Mouse (Mus musculus): ENCODE results near the gene Gm20388. TPM values are rescaled to one million over a fixed set of nuclear protein-coding genes. Genes with fewer than 3 reads are reported as not detected.

Gene Gm20388
- polyA plus RNA-seq, 1 experiment from 2014 or later: not detected

- WGBS: 40% methylated on average over 3 of the region's 3 CpGs
- Histone ChIP-seq H3K4me2 (ENCODE audit: low read depth, low read length) (no peak overlapping the region), H3K27me3 (ENCODE audit: control insufficient read depth, insufficient read depth, low read depth, low read length) (no peaks in the 10 kb centered on the region), H3K36me3 (ENCODE audit: control insufficient read depth, insufficient read depth, low read length) (no peaks in the 10 kb centered on the region), H3K4me3 (ENCODE audit: low read length) (no peak overlapping the region), H3K27ac (ENCODE audit: low read length) (no peak overlapping the region), H3K9me3 (ENCODE audit: control insufficient read depth, low read length) (no peaks in the 10 kb centered on the region), H3K4me1 (replicated peaks; ENCODE audit: control insufficient read depth, insufficient read depth, low read length) (no peaks in the 10 kb centered on the region), H3K9ac (ENCODE audit: low read length) (no peak overlapping the region)
- ATAC-seq (ENCODE audit: low read depth): no peak
Observed at GRCm38 (mm10) chr8:121462092-121462491, 1551.5 kb downstream of the Gm20388 start.

DNA sequence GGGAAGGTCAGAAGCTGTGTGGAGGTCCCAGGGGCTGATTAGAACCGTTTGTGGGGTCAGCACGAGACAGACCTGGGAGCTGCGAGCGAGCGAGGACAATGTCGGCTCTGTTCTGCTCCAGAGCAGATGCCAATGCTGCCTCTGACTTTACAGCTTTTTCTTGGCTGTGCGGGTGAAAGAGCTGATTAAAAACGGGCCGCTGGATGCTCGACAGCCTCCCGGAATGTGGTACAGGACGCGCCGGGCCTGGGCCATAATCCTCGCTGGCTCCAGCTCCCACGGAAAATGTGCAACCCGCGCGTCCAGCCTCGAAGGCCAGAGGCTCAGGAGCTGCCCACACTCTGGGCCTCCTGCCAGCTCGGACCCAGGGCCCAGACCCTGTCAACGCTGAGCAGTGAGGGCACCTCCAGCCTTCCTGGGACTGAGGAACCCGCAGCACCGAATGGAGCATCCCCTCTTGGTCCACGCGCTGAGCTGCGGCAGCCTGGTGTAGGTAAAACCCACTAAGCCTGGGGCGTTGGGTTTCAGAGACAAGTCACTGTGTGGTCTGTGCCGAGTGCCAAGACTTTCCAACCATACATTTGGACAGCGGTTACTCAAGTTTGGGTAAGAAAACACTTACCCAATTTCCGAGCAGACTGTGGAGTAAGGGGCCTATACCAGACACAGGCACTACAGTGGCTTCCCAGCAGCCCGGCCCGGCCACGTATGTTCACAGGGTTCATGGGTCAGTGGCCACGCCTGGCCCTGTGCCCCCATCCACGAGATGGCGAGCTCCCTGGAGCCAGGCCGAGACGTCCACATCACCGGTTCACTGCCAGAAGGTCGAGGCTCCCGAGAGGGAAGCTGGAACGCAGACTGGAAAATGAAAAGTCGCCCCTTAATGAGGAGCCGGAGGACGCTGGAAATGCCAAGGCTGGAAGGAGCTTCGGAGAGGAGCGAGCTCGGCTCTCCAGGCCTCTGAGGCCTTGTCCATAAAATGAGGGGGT lies 1557.7 kb downstream of the Gm20388 start:
- Histone ChIP-seq H3K4me1 (replicated peaks; ENCODE audit: control insufficient read depth, insufficient read depth, low read length) (0 out of 2 replicates have a peak, but pooled peaks cover 2% of the 10 kb centered on the region), H3K4me3 (ENCODE audit: low read length) (no peak overlapping the region), H3K27ac (ENCODE audit: low read length) (peak overlapping the region; percentile 63), H3K9me3 (ENCODE audit: control insufficient read depth, low read length) (no peaks in the 10 kb centered on the region), H3K27me3 (ENCODE audit: control insufficient read depth, insufficient read depth, low read depth, low read length) (no peaks in the 10 kb centered on the region), H3K4me2 (ENCODE audit: low read depth, low read length) (no peak overlapping the region), H3K36me3 (ENCODE audit: control insufficient read depth, insufficient read depth, low read length) (no peaks in the 10 kb centered on the region), H3K9ac (ENCODE audit: low read length) (no peak overlapping the region)
- 68% methylated on average over 49 of the region's 49 CpGs for WGBS
- peak; percentile 57 for ATAC-seq (ENCODE audit: low read depth)

DNA sequence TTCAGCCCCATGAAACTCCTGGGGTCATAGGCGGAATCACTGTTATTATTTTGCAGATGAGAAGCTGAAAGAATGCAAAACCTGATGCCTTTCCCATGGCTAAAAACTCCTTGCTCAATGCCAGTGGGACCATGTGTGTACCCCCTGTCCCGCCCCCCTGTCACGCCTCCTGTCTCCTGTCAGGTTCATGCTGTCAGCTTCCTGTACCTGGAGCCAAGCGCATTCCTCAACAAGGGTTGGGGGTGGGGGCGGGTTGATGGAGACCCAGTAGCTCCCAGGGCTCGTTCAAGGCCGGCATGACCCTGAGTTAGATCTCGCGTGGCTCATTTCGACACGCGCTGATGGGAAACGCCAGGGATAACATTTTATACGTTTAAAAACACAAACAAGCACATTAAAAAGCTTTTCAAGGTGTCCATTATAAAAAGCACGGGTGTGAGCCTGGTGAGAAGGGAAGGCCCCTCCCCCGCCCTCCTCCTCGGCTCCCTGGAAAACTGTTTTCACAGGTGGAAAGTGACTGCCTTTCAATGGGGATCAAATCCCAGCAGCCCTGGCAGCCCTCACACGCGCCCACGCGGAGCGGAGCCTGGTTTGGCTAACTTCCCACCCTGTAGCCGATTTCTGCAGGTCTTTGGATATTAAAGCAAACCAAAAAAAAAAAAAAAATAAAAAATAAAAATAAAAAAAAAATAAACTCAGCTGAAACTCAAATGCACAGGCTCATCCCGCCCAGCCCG lies 1563.7 kb downstream of the Gm20388 start:
- H3K4me3 ChIP-seq (ENCODE audit: low read length): no peak overlapping the region; the same call in none of the 2 replicates
- no peak for ATAC-seq (ENCODE audit: low read depth)
- H3K4me2 ChIP-seq (ENCODE audit: low read depth, low read length): peak overlapping the region; percentile 46
- peaks cover 2% of the 10 kb centered on the region; the same call in 1 of the 2 replicates for H3K27me3 ChIP-seq (ENCODE audit: control insufficient read depth, insufficient read depth, low read depth, low read length)
- no peak overlapping the region for H3K27ac ChIP-seq (ENCODE audit: low read length)
- H3K36me3 ChIP-seq (ENCODE audit: control insufficient read depth, insufficient read depth, low read length): no peaks in the 10 kb centered on the region
- H3K4me1 ChIP-seq (replicated peaks; ENCODE audit: control insufficient read depth, insufficient read depth, low read length): peaks cover 5% of the 10 kb centered on the region; the same call in 1 of the 2 replicates
- H3K9ac ChIP-seq (ENCODE audit: low read length): no peak overlapping the region
- H3K9me3 ChIP-seq (ENCODE audit: control insufficient read depth, low read length): no peaks in the 10 kb centered on the region
- 8% methylated on average over 25 of the region's 25 CpGs for WGBS

GRCm38 (mm10) chr8:121474898-121475284 lies 1564.2 kb downstream of the Gm20388 start:
- Histone ChIP-seq H3K4me2 (ENCODE audit: low read depth, low read length) (peak overlapping the region; percentile 46), H3K27me3 (ENCODE audit: control insufficient read depth, insufficient read depth, low read depth, low read length) (peaks cover 2% of the 10 kb centered on the region; the same call in 1 of the 2 replicates), H3K9ac (ENCODE audit: low read length) (no peak overlapping the region), H3K36me3 (ENCODE audit: control insufficient read depth, insufficient read depth, low read length) (no peaks in the 10 kb centered on the region), H3K4me3 (ENCODE audit: low read length) (no peak overlapping the region; the same call in none of the 2 replicates), H3K9me3 (ENCODE audit: control insufficient read depth, low read length) (no peaks in the 10 kb centered on the region), H3K27ac (ENCODE audit: low read length) (no peak overlapping the region), H3K4me1 (replicated peaks; ENCODE audit: control insufficient read depth, insufficient read depth, low read length) (peaks cover 5% of the 10 kb centered on the region; the same call in 1 of the 2 replicates)
- ATAC-seq (ENCODE audit: low read depth): 0 out of 2 replicates have a peak, but pooled peaks have one; percentile 21
- WGBS: 6% methylated on average over 17 of the region's 18 CpGs

DNA sequence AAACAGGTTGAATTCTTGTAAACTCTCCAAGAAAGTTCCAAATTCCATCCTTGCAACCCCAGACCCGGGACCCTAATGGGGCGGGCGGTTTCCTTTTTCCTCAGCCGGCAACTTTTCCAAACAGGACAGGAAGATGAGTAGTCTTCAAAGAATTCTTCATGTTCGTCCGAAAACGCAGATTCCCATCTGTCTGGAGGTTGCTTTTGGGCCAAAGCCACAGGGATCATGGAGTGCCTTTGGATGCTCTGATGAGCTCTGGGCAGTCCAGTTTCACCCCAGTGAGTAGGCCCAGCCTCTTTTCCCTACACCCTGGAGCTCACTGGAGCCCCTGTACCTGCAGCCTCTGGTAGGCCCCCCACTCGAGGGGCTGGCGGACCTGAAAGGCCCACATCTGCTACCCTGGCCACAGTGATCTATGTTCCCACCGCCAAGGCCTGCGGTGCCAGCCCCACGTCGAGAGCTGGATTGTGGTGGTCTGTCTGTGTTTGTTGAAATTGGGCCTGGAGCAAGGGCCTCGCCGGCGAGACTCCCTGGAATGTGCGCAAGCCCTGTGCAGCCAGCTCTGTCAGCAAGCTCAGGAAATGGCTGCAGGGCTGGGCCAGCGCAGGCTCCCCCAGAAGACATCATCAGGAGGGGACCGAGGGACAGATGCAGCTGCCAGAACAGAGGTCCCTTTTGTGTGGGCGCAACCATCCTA lies 1567.4 kb downstream of the Gm20388 start:
- Histone ChIP-seq H3K4me1 (replicated peaks; ENCODE audit: control insufficient read depth, insufficient read depth, low read length) (peaks cover 12% of the 10 kb centered on the region; the same call in 1 of the 2 replicates), H3K9me3 (ENCODE audit: control insufficient read depth, low read length) (no peaks in the 10 kb centered on the region), H3K4me3 (ENCODE audit: low read length) (no peak overlapping the region), H3K4me2 (ENCODE audit: low read depth, low read length) (no peak overlapping the region), H3K27ac (ENCODE audit: low read length) (peak overlapping the region; percentile 46; the same call in 1 of the 2 replicates), H3K9ac (ENCODE audit: low read length) (0 out of 2 replicates have a peak overlapping the region, but pooled peaks have one; percentile 18), H3K36me3 (ENCODE audit: control insufficient read depth, insufficient read depth, low read length) (no peaks in the 10 kb centered on the region), H3K27me3 (ENCODE audit: control insufficient read depth, insufficient read depth, low read depth, low read length) (peaks cover 2% of the 10 kb centered on the region; the same call in 1 of the 2 replicates)
- ATAC-seq (ENCODE audit: low read depth): 0 out of 2 replicates have a peak, but pooled peaks have one; percentile 17
- 40% methylated on average over 20 of the region's 20 CpGs for WGBS

DNA sequence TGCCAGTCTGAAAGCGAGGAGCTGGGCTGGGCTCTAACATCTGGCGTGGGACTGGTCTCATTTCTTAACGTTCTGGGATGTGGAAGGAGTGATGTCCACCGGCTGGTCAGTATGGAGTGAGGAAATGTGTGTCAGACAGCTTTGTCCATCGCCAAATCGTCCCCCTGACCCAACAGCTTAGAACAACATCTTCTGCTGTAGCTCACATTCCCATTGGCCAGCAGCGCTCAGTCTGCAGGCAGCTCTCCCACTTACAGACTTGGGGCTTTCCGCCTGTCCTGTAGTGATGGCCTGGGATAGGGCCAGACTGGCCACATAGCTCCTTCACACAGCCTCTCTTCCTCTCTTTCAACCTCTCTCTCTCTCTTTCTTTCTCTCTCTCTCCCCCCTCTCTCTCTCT lies 1568.5 kb downstream of the Gm20388 start:
- H3K27me3 ChIP-seq (ENCODE audit: control insufficient read depth, insufficient read depth, low read depth, low read length): no peaks in the 10 kb centered on the region
- H3K4me1 ChIP-seq (replicated peaks; ENCODE audit: control insufficient read depth, insufficient read depth, low read length): peaks cover 11% of the 10 kb centered on the region; the same call in 1 of the 2 replicates
- H3K36me3 ChIP-seq (ENCODE audit: control insufficient read depth, insufficient read depth, low read length): no peaks in the 10 kb centered on the region
- ATAC-seq (ENCODE audit: low read depth): no peak
- H3K4me3 ChIP-seq (ENCODE audit: low read length): no peak overlapping the region
- H3K9ac ChIP-seq (ENCODE audit: low read length): no peak overlapping the region
- 61% methylated on average over 8 of the region's 8 CpGs for WGBS
- no peaks in the 10 kb centered on the region for H3K9me3 ChIP-seq (ENCODE audit: control insufficient read depth, low read length)
- no peak overlapping the region for H3K4me2 ChIP-seq (ENCODE audit: low read depth, low read length)
- no peak overlapping the region for H3K27ac ChIP-seq (ENCODE audit: low read length)

DNA sequence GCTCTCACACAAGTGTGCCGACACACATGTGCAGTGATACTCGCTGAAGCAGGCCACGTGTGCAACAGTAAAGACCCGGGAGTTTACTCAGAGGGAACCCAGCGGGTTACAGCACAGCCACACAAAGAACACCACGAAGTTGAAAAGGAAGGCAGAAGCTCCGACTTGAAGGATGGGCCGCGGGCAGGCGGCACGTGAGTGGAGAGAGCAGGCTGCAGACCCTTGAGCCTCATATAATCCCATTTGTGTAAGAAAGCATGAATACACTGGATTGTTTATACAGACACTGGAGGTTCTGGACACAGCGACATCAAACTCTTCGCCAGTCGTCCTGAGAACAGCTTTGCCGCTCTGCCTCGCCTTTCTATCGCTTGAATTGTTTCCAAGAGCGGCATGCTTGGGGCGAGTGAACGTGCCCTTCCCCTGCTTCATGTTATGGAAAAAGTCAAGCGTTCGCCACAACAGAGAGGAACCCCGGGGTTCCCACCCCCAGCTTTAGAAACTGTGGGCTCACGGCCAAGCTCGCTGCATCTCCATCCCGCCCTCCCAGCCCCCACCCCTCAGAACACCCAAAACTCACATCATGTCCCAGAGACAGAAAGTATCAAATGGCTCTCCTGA lies 1569.9 kb downstream of the Gm20388 start:
- peak; percentile 23; the same call in 1 of the 2 replicates for ATAC-seq (ENCODE audit: low read depth)
- H3K4me3 ChIP-seq (ENCODE audit: low read length): no peak overlapping the region
- H3K9ac ChIP-seq (ENCODE audit: low read length): no peak overlapping the region
- H3K36me3 ChIP-seq (ENCODE audit: control insufficient read depth, insufficient read depth, low read length): no peaks in the 10 kb centered on the region
- H3K9me3 ChIP-seq (ENCODE audit: control insufficient read depth, low read length): no peaks in the 10 kb centered on the region
- no peaks in the 10 kb centered on the region for H3K27me3 ChIP-seq (ENCODE audit: control insufficient read depth, insufficient read depth, low read depth, low read length)
- peak overlapping the region; percentile 7; the same call in 1 of the 2 replicates for H3K4me2 ChIP-seq (ENCODE audit: low read depth, low read length)
- 47% methylated on average over 26 of the region's 26 CpGs for WGBS
- peaks cover 7% of the 10 kb centered on the region; the same call in 1 of the 2 replicates for H3K4me1 ChIP-seq (replicated peaks; ENCODE audit: control insufficient read depth, insufficient read depth, low read length)
- no peak overlapping the region; the same call in 1 of the 2 replicates for H3K27ac ChIP-seq (ENCODE audit: low read length)

GRCm38 (mm10) chr8:121484072-121484782 lies 1573.6 kb downstream of the Gm20388 start:
- no peaks in the 10 kb centered on the region for H3K27me3 ChIP-seq (ENCODE audit: control insufficient read depth, insufficient read depth, low read depth, low read length)
- WGBS: 47% methylated on average over 22 of the region's 23 CpGs
- H3K9me3 ChIP-seq (ENCODE audit: control insufficient read depth, low read length): no peaks in the 10 kb centered on the region
- H3K4me1 ChIP-seq (replicated peaks; ENCODE audit: control insufficient read depth, insufficient read depth, low read length): peaks cover 7% of the 10 kb centered on the region; the same call in 1 of the 2 replicates
- no peak overlapping the region for H3K4me3 ChIP-seq (ENCODE audit: low read length)
- no peak for ATAC-seq (ENCODE audit: low read depth)
- H3K36me3 ChIP-seq (ENCODE audit: control insufficient read depth, insufficient read depth, low read length): no peaks in the 10 kb centered on the region
- no peak overlapping the region for H3K27ac ChIP-seq (ENCODE audit: low read length)
- no peak overlapping the region for H3K4me2 ChIP-seq (ENCODE audit: low read depth, low read length)
- no peak overlapping the region for H3K9ac ChIP-seq (ENCODE audit: low read length)
